Mouse (Mus musculus) forebrain, postnatal 0 days (tissue): Measurements from ENCODE around the gene Pik3ca. TPM values are rescaled to one million over a fixed set of nuclear protein-coding genes. Genes with fewer than 3 reads are reported as not detected.
"Not testable (repeated sequence)": the region's sequence is repeated elsewhere in the genome, so short reads cannot be mapped to it uniquely, and the experiment has no call there.

Source experiments
- ATAC-seq: fragments of 200-750 bp; cut with Nextera tagmentation; 2 replicates; pipeline ENCODE4 v1.8.0; 2017; ENCODE audit warnings: mild to moderate bottlenecking, moderate library complexity
- DNase-seq: peaks from one replicate; pipeline ENCODE4 v3.0.0-alpha.2; 2015
- H3K27ac ChIP-seq: fragments of 300-500 bp; sonication (generic); 2 replicates; pipeline ENCODE4 v1.5.1; 2014; ENCODE audit warnings: low read depth, mild to moderate bottlenecking, antibody characterized with exemption, low read length, moderate library complexity, mixed read lengths
- H3K27me3 ChIP-seq: fragments of 300-500 bp; sonication (generic); 2 replicates; pipeline ENCODE4 v1.6.1; 2014; ENCODE audit warnings: mild to moderate bottlenecking, low read length, mixed read lengths; ENCODE audit not compliant: insufficient read depth
- H3K36me3 ChIP-seq: fragments of 300-500 bp; sonication (generic); 2 replicates; pipeline ENCODE4 v1.6.1; 2014; ENCODE audit warnings: mild to moderate bottlenecking, moderate library complexity; ENCODE audit not compliant: insufficient read depth
- H3K4me1 ChIP-seq: fragments of 300-500 bp; sonication (generic); 2 replicates; pipeline ENCODE4 v1.6.1; 2014; ENCODE audit warnings: antibody characterized with exemption; ENCODE audit not compliant: insufficient read depth
- H3K4me2 ChIP-seq: fragments of 300-500 bp; sonication (generic); 2 replicates; pipeline ENCODE4 v1.6.1; 2014; ENCODE audit warnings: low read depth, mild to moderate bottlenecking, moderate library complexity
- H3K4me3 ChIP-seq: fragments of 300-500 bp; sonication (generic); 2 replicates; pipeline ENCODE4 v1.5.1; 2014; ENCODE audit warnings: low read depth, low read length, mixed read lengths
- H3K9ac ChIP-seq: fragments of 300-500 bp; sonication (generic); 2 replicates; pipeline ENCODE4 v1.6.1; 2014; ENCODE audit warnings: mild to moderate bottlenecking
- H3K9me3 ChIP-seq: fragments of 300-500 bp; sonication (generic); 2 replicates; pipeline ENCODE4 v1.6.1; 2016; ENCODE audit warnings: low read length
- CTCF ChIP-seq: sonication (generic); IDR thresholded peaks from 2 replicates; pipeline ENCODE4 v1.5.1; 2016; ENCODE audit warnings: antibody characterized with exemption, control low read depth, low read depth
- WGBS: fragments of 180-500 bp; shearing (Covaris S2); extraction: QIAGEN DNeasy Blood & Tissue Kit; methylation state at CpG from one replicate; pipeline ENCODE4 v1.1.7; 2014; 5-methylcytosine and 5-hydroxymethylcytosine counted together
- polyA plus RNA-seq: library from polyadenylated mRNA; unstranded; fragments of >200 nt; fragmentation: Nextera tagmentation; extraction: Ambion mirVana; gene quantifications from 2 replicates; pipeline ENCODE4 v1.2.1, GENCODE M21; 2015
- total RNA-seq: library from RNA; depleted of rRNA; stranded (reverse); fragments of >200 nt; gene quantifications from 2 replicates; pipeline ENCODE4 v1.2.3, GENCODE M21; 2014

Pik3ca gene
- total and polyA plus RNA-seq, 2 experiments from 2014 or later: 8.0 to 55.4 TPM

GRCm38 (mm10) chr3:32428361-32428760, 30.9 kb downstream of the Pik3ca start:
- H3K27me3 ChIP-seq: no peaks in the 10 kb centered on the region
- DNase-seq (no peak), ATAC-seq (no peak)
- no peaks in the 10 kb centered on the region for H3K9me3 ChIP-seq
- TF ChIP-seq CTCF: no peak
- H3K27ac ChIP-seq: no peak overlapping the region
- WGBS: 92% methylated on average over 3 of the region's 3 CpGs
- no peak overlapping the region for H3K4me3 ChIP-seq
- H3K4me2 ChIP-seq: no peak overlapping the region
- H3K4me1 ChIP-seq: no peaks in the 10 kb centered on the region; the same call in 1 of the 2 replicates
- no peaks in the 10 kb centered on the region for H3K36me3 ChIP-seq
- no peak overlapping the region for H3K9ac ChIP-seq

GRCm38 (mm10) chr3:32428921-32429320, 31.4 kb downstream of the Pik3ca start:
- DNase-seq (no peak), ATAC-seq (no peak)
- no peak overlapping the region for H3K9ac ChIP-seq
- H3K4me3 ChIP-seq: no peak overlapping the region
- no peaks in the 10 kb centered on the region for H3K9me3 ChIP-seq
- TF ChIP-seq CTCF: no peak
- WGBS: 72% methylated on average over 4 of the region's 4 CpGs
- no peak overlapping the region for H3K27ac ChIP-seq
- H3K36me3 ChIP-seq: no peaks in the 10 kb centered on the region
- no peaks in the 10 kb centered on the region; the same call in 1 of the 2 replicates for H3K4me1 ChIP-seq
- H3K4me2 ChIP-seq: no peak overlapping the region
- H3K27me3 ChIP-seq: no peaks in the 10 kb centered on the region

- not testable (repeated sequence) for H3K27me3 ChIP-seq, H3K4me3 ChIP-seq, H3K27ac ChIP-seq, H3K9me3 ChIP-seq, H3K9ac ChIP-seq, H3K4me1 ChIP-seq, H3K4me2 ChIP-seq, ATAC-seq, DNase-seq, H3K36me3 ChIP-seq
Measured at GRCm38 (mm10) chr3:32429351-32429750, 31.9 kb downstream of the Pik3ca start.

- Histone ChIP-seq H3K27ac (no peak overlapping the region), H3K4me1 (no peaks in the 10 kb centered on the region; the same call in 1 of the 2 replicates), H3K36me3 (no peaks in the 10 kb centered on the region), H3K27me3 (no peaks in the 10 kb centered on the region), H3K4me3 (no peak overlapping the region), H3K4me2 (no peak overlapping the region), H3K9ac (no peak overlapping the region), H3K9me3 (no peaks in the 10 kb centered on the region)
- no peak for TF ChIP-seq CTCF
- WGBS: 47% methylated on average over 2 of the region's 2 CpGs
- DNase-seq (no peak), ATAC-seq (no peak)
Measured at GRCm38 (mm10) chr3:32430394-32430793, 32.9 kb downstream of the Pik3ca start.

GRCm38 (mm10) chr3:32434016-32434415, 36.5 kb downstream of the Pik3ca start:
- no peak for TF ChIP-seq CTCF
- Histone ChIP-seq H3K27ac (no peak overlapping the region), H3K9me3 (no peaks in the 10 kb centered on the region), H3K4me1 (no peaks in the 10 kb centered on the region), H3K4me3 (no peak overlapping the region), H3K27me3 (no peaks in the 10 kb centered on the region), H3K4me2 (no peak overlapping the region), H3K36me3 (peaks cover 18% of the 10 kb centered on the region), H3K9ac (no peak overlapping the region)
- no peak for ATAC-seq
- no peak for DNase-seq
- 88% methylated on average over 2 of the region's 2 CpGs for WGBS

- Histone ChIP-seq H3K4me2 (no peak overlapping the region), H3K4me3 (no peak overlapping the region), H3K36me3 (peaks cover 32% of the 10 kb centered on the region), H3K4me1 (no peaks in the 10 kb centered on the region), H3K9me3 (no peaks in the 10 kb centered on the region), H3K9ac (no peak overlapping the region), H3K27ac (no peak overlapping the region), H3K27me3 (no peaks in the 10 kb centered on the region)
- DNase-seq: no peak
- 89% methylated on average over 11 of the region's 11 CpGs for WGBS
- ATAC-seq: no peak
- no peak for TF ChIP-seq CTCF
Measured at GRCm38 (mm10) chr3:32436101-32436500, 38.6 kb downstream of the Pik3ca start.

- no peak overlapping the region for H3K4me2 ChIP-seq
- ATAC-seq: no peak
- H3K9ac ChIP-seq: no peak overlapping the region
- 89% methylated on average over 6 of the region's 6 CpGs for WGBS
- H3K4me3 ChIP-seq: no peak overlapping the region
- H3K9me3 ChIP-seq: no peaks in the 10 kb centered on the region
- TF ChIP-seq CTCF: no peak
- DNase-seq: no peak
- H3K27ac ChIP-seq: no peak overlapping the region
- no peaks in the 10 kb centered on the region for H3K27me3 ChIP-seq
- H3K4me1 ChIP-seq: no peaks in the 10 kb centered on the region
- H3K36me3 ChIP-seq: peaks cover 37% of the 10 kb centered on the region
Measured at GRCm38 (mm10) chr3:32437297-32437696, 39.8 kb downstream of the Pik3ca start.

GRCm38 (mm10) chr3:32437820-32438219, 40.3 kb downstream of the Pik3ca start:
- H3K9ac ChIP-seq: no peak overlapping the region
- no peak overlapping the region for H3K27ac ChIP-seq
- H3K36me3 ChIP-seq: peaks cover 42% of the 10 kb centered on the region
- H3K4me1 ChIP-seq: no peaks in the 10 kb centered on the region
- TF ChIP-seq CTCF: no peak
- H3K9me3 ChIP-seq: no peaks in the 10 kb centered on the region
- no peaks in the 10 kb centered on the region for H3K27me3 ChIP-seq
- ATAC-seq (no peak), DNase-seq (no peak)
- no peak overlapping the region for H3K4me3 ChIP-seq
- H3K4me2 ChIP-seq: no peak overlapping the region
- WGBS: 93% methylated on average over 6 of the region's 6 CpGs
